Mouse (Mus musculus): Measurements from ENCODE around the gene Shroom2. TPM values are rescaled to one million over a fixed set of nuclear protein-coding genes. Genes with fewer than 3 reads are reported as not detected.
"Not testable (repeated sequence)": the region's sequence is repeated elsewhere in the genome, so short reads cannot be mapped to it uniquely, and the experiment has no call there.

Shroom2 gene
- polyA plus RNA-seq, 1 experiment = 86.1 TPM

DNA sequence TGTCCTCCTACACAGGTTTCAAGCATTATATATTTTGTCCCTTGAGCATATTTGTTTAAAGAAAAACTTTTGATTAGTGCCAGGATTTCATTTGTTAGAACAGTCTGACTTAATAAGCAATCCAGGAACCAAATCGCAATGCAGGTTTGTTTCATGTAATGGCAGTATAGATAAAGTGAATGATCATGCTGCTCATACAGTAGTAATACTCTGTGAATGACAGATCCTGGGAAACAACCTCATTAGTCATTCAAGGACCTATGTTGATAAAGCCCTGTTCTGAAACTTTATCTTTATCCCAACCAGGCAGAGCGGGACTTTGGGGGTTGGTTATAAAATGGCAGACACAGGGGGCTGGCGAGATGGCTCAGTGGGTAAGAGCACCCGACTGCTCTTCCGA lies 13.0 kb downstream of the Shroom2 start:
- no peak for TF ChIP-seq CTCF (IDR thresholded peaks at IDR 0.05; ENCODE audit: borderline replicate concordance, extremely low read depth, insufficient read depth, insufficient read length)
- no peak for TF ChIP-seq POLR2A (IDR thresholded peaks at IDR 0.05; ENCODE audit: borderline replicate concordance, extremely low read depth, insufficient read depth, insufficient read length, poor library complexity, severe bottlenecking)
- no peak for DNase-seq (ENCODE audit: low read depth)

DNA sequence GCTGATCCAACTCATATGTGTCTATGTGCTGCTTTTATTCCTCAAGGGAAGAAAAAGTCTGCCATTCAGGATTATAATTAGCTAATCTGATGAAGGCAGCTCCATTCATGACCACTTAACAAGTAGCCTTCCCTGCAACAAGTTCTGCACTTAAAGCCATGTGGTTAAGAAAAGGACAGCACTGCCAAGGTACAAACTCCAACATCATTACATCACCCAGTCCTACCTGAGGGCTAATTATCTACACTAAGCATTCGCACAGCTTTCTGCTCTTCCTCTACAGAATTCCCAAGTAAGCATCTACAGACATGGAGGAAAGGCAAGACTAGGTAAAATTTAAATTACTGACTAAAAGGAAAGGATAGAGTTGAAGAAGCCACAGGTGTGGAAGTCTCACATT lies 13.4 kb downstream of the Shroom2 start:
- DNase-seq (ENCODE audit: low read depth) = no peak
- TF ChIP-seq POLR2A (IDR thresholded peaks at IDR 0.05; ENCODE audit: borderline replicate concordance, extremely low read depth, insufficient read depth, insufficient read length, poor library complexity, severe bottlenecking) (no peak), CTCF (IDR thresholded peaks at IDR 0.05; ENCODE audit: borderline replicate concordance, extremely low read depth, insufficient read depth, insufficient read length) (no peak)

DNA sequence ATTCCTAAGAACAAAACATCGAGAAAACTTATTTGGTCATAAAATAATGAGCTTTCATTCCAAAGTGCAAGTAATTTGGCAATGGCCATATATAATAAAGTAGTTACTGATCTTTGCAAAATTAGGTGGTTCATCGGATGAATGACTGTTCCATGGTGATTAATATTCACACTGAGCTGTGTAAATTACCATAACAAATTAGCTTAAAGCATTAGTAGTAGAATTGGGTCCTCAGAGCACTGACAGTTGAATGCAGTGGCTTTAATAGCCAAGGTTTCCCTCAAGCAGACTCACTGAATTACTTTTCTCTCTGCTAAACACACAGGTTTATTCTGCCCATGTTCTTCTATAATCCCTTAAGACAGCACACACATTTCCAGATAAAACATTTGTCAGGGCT lies 23.3 kb downstream of the Shroom2 start:
- DNase-seq (ENCODE audit: low read depth) = peak; percentile 67
- TF ChIP-seq CTCF (IDR thresholded peaks at IDR 0.05; ENCODE audit: borderline replicate concordance, extremely low read depth, insufficient read depth, insufficient read length) = no peak
- TF ChIP-seq POLR2A (IDR thresholded peaks at IDR 0.05; ENCODE audit: borderline replicate concordance, extremely low read depth, insufficient read depth, insufficient read length, poor library complexity, severe bottlenecking) = no peak

DNA sequence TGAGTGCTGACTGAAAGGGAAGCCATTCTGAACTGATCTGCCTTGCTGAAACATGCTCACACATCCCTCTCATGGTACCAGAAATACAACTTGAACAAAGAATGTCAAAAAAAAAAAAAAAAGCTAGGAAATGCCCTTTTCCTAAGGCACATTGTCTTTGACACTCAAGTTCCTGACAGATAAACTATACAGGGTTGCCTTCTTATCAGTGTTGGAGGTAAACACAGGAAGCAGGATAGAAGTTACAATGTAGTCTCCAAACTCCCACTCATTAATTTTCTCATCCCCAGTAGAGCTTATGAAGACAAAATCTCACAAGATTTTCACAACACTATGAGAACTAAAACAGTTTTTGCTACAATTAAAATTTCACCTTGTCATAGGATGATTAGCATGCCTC lies 25.6 kb downstream of the Shroom2 start:
- DNase-seq (ENCODE audit: low read depth) = no peak
- TF ChIP-seq POLR2A (IDR thresholded peaks at IDR 0.05; ENCODE audit: borderline replicate concordance, extremely low read depth, insufficient read depth, insufficient read length, poor library complexity, severe bottlenecking) (no peak), CTCF (IDR thresholded peaks at IDR 0.05; ENCODE audit: borderline replicate concordance, extremely low read depth, insufficient read depth, insufficient read length) (no peak)

DNA sequence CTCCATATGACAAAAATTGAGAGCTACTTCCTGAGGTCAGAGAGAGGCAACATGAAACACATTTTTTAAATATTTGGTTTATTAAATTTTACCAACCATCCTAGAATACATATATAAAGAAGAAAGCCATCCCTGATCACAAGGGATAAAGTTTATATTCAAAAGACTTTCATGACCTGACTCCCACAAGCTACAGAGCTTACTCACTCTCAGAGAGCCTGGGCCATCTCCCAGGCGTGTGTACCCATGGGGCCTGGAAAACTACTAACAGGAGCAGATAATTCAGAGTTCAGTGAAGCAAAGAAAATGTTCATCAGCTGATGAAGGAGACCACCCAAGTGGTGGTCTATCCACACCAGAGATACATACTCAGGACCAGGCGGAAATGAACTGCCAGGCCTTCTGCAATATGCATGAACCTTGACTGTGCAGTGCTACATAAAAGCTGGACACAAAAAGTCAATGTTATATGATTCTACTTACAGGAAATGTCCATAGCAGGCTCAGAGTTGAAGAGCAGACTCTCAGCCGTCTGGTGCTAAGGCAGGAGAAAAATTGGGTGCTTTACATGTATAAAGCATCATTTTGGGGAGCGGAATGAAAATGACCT lies 30.4 kb downstream of the Shroom2 start:
- TF ChIP-seq POLR2A (IDR thresholded peaks at IDR 0.05; ENCODE audit: borderline replicate concordance, extremely low read depth, insufficient read depth, insufficient read length, poor library complexity, severe bottlenecking) (no peak), CTCF (IDR thresholded peaks at IDR 0.05; ENCODE audit: borderline replicate concordance, extremely low read depth, insufficient read depth, insufficient read length) (no peak)
- DNase-seq (ENCODE audit: low read depth) = no peak

DNA sequence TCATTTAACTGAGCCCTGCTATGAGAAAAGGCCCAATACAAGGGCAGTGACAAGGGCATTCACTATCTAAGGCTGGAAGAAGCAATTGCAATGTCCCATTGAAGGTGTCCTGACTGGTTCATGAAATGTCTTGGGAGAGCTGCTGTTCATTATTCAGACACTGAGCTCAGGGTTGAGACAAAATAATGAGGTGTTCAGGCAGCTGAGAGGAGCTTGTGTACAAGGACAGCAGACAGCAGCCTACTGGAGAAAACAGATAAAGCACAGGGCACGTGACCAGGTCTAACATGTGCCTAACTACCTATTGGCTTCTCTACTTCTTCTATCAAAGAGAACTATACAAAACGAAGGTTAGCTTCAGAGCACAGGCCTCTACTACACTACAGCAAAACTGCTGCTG lies 31.1 kb downstream of the Shroom2 start:
- no peak for DNase-seq (ENCODE audit: low read depth)
- no peak for TF ChIP-seq CTCF (IDR thresholded peaks at IDR 0.05; ENCODE audit: borderline replicate concordance, extremely low read depth, insufficient read depth, insufficient read length)
- TF ChIP-seq POLR2A (IDR thresholded peaks at IDR 0.05; ENCODE audit: borderline replicate concordance, extremely low read depth, insufficient read depth, insufficient read length, poor library complexity, severe bottlenecking) = no peak

DNA sequence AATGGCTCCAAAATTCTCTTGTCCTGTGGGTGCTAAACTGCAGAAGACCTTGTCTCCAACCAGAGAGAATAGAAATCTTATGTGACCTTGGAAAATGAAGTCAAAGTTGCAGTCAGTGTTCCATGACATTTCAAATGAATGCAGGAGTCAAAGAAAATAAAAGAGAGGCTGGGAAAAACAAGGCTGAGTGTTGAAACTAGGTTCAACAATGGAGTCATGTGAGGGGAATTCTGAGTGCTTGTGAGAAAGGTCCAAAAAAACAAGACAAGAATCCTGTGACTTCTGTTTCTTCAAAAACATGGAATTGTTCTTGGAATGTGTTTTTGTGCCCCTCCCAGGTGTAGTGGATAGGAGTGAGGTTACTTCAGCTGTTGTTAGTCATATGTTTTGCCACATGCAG lies 34.0 kb downstream of the Shroom2 start:
- TF ChIP-seq POLR2A (IDR thresholded peaks at IDR 0.05; ENCODE audit: borderline replicate concordance, extremely low read depth, insufficient read depth, insufficient read length, poor library complexity, severe bottlenecking) (no peak), CTCF (IDR thresholded peaks at IDR 0.05; ENCODE audit: borderline replicate concordance, extremely low read depth, insufficient read depth, insufficient read length) (no peak)
- DNase-seq (ENCODE audit: low read depth) = no peak

DNA sequence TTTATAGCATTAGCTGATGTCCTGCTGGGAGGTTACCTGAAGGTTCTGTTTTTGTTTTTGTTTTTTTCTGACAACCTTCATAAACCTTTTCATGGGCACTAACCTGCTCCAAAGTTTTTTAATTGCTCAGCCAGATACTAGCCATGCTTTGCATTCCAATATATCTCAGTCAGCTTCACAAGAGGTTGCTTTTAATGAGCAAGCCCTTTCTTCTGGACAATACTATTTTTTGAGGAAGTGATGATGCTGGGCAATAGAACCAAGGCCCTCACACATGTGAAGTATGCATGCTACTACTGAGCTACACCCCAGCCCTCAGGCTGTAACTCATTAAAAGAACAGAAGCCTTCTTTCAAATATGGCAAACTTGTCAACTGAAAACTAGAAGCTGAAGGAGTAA lies 52.6 kb downstream of the Shroom2 start:
- no peak for DNase-seq (ENCODE audit: low read depth)

DNA sequence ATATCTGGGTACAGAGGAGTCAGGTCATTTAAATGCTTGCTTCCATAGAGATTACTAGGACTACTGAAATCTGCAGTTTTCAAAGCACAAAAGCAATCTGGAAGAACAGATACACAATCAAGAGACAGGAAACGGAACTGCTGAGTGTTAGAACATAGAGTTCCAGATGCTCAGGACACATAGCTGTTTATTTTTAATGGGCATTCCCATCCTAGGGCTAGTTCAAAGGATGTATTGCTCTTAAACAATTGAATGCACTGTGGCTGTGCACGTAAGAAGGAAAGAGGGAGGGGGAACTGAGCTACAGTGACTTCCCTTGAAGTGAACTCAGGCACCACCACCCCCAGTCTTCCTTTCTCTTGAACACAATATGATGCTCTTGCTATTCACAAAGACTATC lies 58.5 kb downstream of the Shroom2 start:
- DNase-seq (ENCODE audit: low read depth) = not testable (repeated sequence)

More for the DNA sequence above, 52.6 kb downstream of the Shroom2 start:
- TF ChIP-seq POLR2A (IDR thresholded peaks at IDR 0.05; ENCODE audit: borderline replicate concordance, extremely low read depth, insufficient read depth, insufficient read length, poor library complexity, severe bottlenecking) (no peak), CTCF (IDR thresholded peaks at IDR 0.05; ENCODE audit: borderline replicate concordance, extremely low read depth, insufficient read depth, insufficient read length) (no peak)

DNA sequence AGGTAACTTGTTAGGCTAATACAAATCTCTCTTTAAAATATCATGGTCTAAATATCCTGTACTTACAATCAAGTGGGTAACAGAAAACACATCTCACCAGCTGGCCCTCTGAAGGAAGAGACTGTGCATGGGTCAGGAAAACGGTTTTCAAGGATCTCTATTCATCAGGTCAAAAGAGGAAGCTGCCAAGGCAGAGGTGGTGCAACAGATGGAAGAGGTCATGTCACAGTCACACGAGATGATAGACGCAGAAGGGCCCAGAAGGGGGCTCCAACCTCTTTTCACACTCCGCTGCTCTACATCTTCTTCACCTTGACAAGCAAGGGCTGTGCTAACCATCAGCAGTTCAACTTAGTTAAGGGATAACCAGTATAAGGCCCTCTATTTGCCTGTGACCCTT lies 60.9 kb downstream of the Shroom2 start:
- no peak for DNase-seq (ENCODE audit: low read depth)
- no peak for TF ChIP-seq CTCF (IDR thresholded peaks at IDR 0.05; ENCODE audit: borderline replicate concordance, extremely low read depth, insufficient read depth, insufficient read length)
- no peak for TF ChIP-seq POLR2A (IDR thresholded peaks at IDR 0.05; ENCODE audit: borderline replicate concordance, extremely low read depth, insufficient read depth, insufficient read length, poor library complexity, severe bottlenecking)

DNA sequence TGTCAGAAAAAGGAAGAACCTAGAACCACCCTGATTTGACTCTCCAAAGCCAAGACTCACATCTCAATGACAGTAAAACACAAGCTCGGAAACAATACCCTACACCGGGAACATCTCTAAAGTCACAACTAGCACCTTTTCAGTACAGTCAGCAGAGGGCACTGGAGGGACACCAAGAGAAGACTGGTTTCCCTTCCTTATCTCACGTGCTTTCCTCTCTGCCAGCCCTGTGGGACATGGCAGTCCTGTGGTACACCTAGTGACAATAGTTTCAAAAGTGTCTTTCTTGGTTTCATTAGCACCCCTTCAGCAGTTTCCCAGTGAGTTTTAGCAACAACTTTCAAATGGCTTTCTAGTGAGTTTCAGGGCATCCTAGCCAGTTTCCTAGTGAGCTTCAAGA lies 63.9 kb downstream of the Shroom2 start:
- DNase-seq (ENCODE audit: low read depth) = peak; percentile 68
- TF ChIP-seq CTCF (IDR thresholded peaks at IDR 0.05; ENCODE audit: borderline replicate concordance, extremely low read depth, insufficient read depth, insufficient read length) (peak; percentile 57; the same call in 1 of the 2 replicates), POLR2A (IDR thresholded peaks at IDR 0.05; ENCODE audit: borderline replicate concordance, extremely low read depth, insufficient read depth, insufficient read length, poor library complexity, severe bottlenecking) (no peak)

DNA sequence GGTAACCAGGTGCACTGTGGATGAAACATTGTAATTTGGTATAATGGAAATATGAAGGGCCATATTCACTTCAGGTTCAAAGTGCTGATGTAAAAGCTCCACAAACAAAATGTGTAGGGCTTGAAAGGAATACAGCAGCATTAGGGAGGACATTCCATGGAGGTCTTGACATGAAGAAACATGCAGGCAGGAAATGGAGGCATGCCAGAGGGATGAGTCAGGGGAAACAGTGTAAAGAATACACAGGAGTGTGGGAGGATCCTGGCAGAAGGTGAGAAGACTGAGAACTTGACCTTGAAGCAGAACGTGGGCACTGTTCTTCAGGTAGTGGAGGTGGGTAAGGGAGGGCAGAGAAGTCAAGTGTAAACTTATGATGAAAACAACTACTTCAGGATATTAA lies 65.6 kb downstream of the Shroom2 start:
- DNase-seq (ENCODE audit: low read depth) = no peak
- TF ChIP-seq CTCF (IDR thresholded peaks at IDR 0.05; ENCODE audit: borderline replicate concordance, extremely low read depth, insufficient read depth, insufficient read length) (no peak), POLR2A (IDR thresholded peaks at IDR 0.05; ENCODE audit: borderline replicate concordance, extremely low read depth, insufficient read depth, insufficient read length, poor library complexity, severe bottlenecking) (no peak)

DNA sequence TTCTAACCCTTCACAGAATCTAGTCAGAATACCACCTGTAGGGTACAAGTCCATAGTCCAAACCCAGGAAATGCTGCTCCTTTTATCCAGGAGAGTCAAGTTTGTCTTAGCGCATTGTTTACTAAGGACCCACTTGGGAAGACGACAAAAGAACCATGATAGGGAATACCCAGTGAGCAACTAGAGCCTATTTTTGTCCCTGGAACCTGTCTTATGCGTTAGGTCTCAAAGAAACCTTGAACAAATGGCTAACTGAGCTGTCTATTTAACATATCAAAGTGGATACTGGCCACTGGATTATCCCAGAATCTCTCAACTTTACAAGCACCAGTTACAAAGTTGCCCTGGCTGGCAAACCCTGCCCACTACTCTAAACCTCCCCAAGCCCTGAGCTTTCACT lies 67.6 kb downstream of the Shroom2 start:
- DNase-seq (ENCODE audit: low read depth) = no peak
- TF ChIP-seq POLR2A (IDR thresholded peaks at IDR 0.05; ENCODE audit: borderline replicate concordance, extremely low read depth, insufficient read depth, insufficient read length, poor library complexity, severe bottlenecking) (no peak), CTCF (IDR thresholded peaks at IDR 0.05; ENCODE audit: borderline replicate concordance, extremely low read depth, insufficient read depth, insufficient read length) (no peak)

Data from brain, embryonic 14.5 days (tissue).